Mouse (Mus musculus) lung, postnatal 0 days (tissue): ENCODE results near the gene Fyb2. TPM values are rescaled to one million over a fixed set of nuclear protein-coding genes. Genes with fewer than 3 reads are reported as not detected.

Experiments used
- ATAC-seq: fragments of 200-750 bp; cut with Nextera tagmentation; 2 replicates; pipeline ENCODE4 v1.8.0; 2017; ENCODE audit warnings: moderate library complexity
- DNase-seq: peaks from one replicate; pipeline ENCODE4 v3.0.0-alpha.2; 2016; ENCODE audit warnings: low spot score
- H3K27ac ChIP-seq: fragments of 300-500 bp; sonication (generic); 2 replicates; pipeline ENCODE4 v1.5.1; 2014; ENCODE audit warnings: antibody characterized with exemption, mild to moderate bottlenecking, low read length, mixed read lengths
- H3K27me3 ChIP-seq: fragments of 300-500 bp; sonication (generic); replicated peaks from 2 replicates; pipeline ENCODE4 v1.6.1; 2014; ENCODE audit warnings: low read length, mixed read lengths; ENCODE audit not compliant: insufficient read depth
- H3K36me3 ChIP-seq: fragments of 300-500 bp; sonication (generic); 2 replicates; pipeline ENCODE4 v1.6.1; 2014; ENCODE audit warnings: low read length, mixed read lengths; ENCODE audit not compliant: insufficient read depth
- H3K4me1 ChIP-seq: fragments of 300-500 bp; sonication (generic); 2 replicates; pipeline ENCODE4 v1.6.1; 2014; ENCODE audit warnings: antibody characterized with exemption, low read depth, low read length, mixed read lengths; ENCODE audit not compliant: insufficient read depth
- H3K4me2 ChIP-seq: fragments of 300-500 bp; sonication (generic); replicated peaks from 2 replicates; pipeline ENCODE4 v1.6.1; 2014; ENCODE audit warnings: low read depth, mild to moderate bottlenecking, low read length, moderate library complexity, mixed read lengths
- H3K4me3 ChIP-seq: fragments of 300-500 bp; sonication (generic); 2 replicates; pipeline ENCODE4 v1.5.1; 2014; ENCODE audit warnings: low read depth, low read length
- H3K9ac ChIP-seq: fragments of 300-500 bp; sonication (generic); replicated peaks from 2 replicates; pipeline ENCODE4 v1.6.1; 2014; ENCODE audit warnings: low read depth, mild to moderate bottlenecking
- H3K9me3 ChIP-seq: fragments of 300-500 bp; sonication (generic); 2 replicates; pipeline ENCODE4 v1.6.1; 2016; ENCODE audit warnings: low read length, mixed read lengths
- CTCF ChIP-seq: IDR thresholded peaks from 2 replicates; pipeline ENCODE4 v1.5.1; 2016; ENCODE audit warnings: antibody characterized with exemption, mild to moderate bottlenecking
- EP300 ChIP-seq: IDR thresholded peaks from 2 replicates; pipeline ENCODE4 v1.6.1; 2016; ENCODE audit warnings: antibody characterized with exemption, mild to moderate bottlenecking, control low read depth
- WGBS: fragments of 180-500 bp; shearing (Covaris S2); extraction: QIAGEN DNeasy Blood & Tissue Kit; methylation state at CpG from one replicate; pipeline ENCODE4 v1.1.7; 2014; 5-methylcytosine and 5-hydroxymethylcytosine counted together
- polyA plus RNA-seq: library from polyadenylated mRNA; unstranded; fragments of >200 nt; fragmentation: Nextera tagmentation; extraction: Ambion mirVana; gene quantifications from 2 replicates; pipeline ENCODE4 v1.2.1, GENCODE M21; 2015

The Fyb2 gene
- polyA plus RNA-seq, 1 experiment from 2014 or later: 0.08 TPM

GRCm38 (mm10) chr4:104985960-104986632 is 72.8 kb downstream of the Fyb2 start:
- Histone ChIP-seq H3K9me3 (no peaks in the 10 kb centered on the region), H3K27me3 (no peaks in the 10 kb centered on the region), H3K27ac (no peak overlapping the region), H3K4me2 (no peak overlapping the region), H3K4me3 (no peak overlapping the region), H3K9ac (no peak overlapping the region), H3K4me1 (no peaks in the 10 kb centered on the region), H3K36me3 (no peaks in the 10 kb centered on the region)
- 60% methylated on average over 5 of the region's 5 CpGs for WGBS
- TF ChIP-seq EP300 (no peak), CTCF (no peak)
- no peak for ATAC-seq
- DNase-seq: no peak

- Histone ChIP-seq H3K9ac (no peak overlapping the region), H3K4me1 (no peaks in the 10 kb centered on the region), H3K4me2 (no peak overlapping the region), H3K27me3 (no peaks in the 10 kb centered on the region), H3K4me3 (no peak overlapping the region), H3K9me3 (no peaks in the 10 kb centered on the region), H3K36me3 (no peaks in the 10 kb centered on the region), H3K27ac (no peak overlapping the region)
- DNase-seq (no peak), ATAC-seq (no peak)
- WGBS: 71% methylated on average over 7 of the region's 7 CpGs
- no peak for TF ChIP-seq EP300
- no peak for TF ChIP-seq CTCF
These were observed 74.4 kb downstream of the Fyb2 start for GRCm38 (mm10) chr4:104987631-104988030.

- WGBS: 80% methylated on average over 5 of the region's 5 CpGs
- Histone ChIP-seq H3K4me3 (no peak overlapping the region), H3K4me1 (no peaks in the 10 kb centered on the region), H3K27ac (no peak overlapping the region), H3K9me3 (no peaks in the 10 kb centered on the region), H3K27me3 (no peaks in the 10 kb centered on the region), H3K4me2 (no peak overlapping the region), H3K36me3 (no peaks in the 10 kb centered on the region), H3K9ac (no peak overlapping the region)
- ATAC-seq (no peak), DNase-seq (no peak)
- TF ChIP-seq EP300 (no peak), CTCF (no peak)
These were observed 74.8 kb downstream of the Fyb2 start for GRCm38 (mm10) chr4:104988102-104988501.

GRCm38 (mm10) chr4:104988709-104989108 is 75.5 kb downstream of the Fyb2 start:
- TF ChIP-seq CTCF: no peak
- no peak for TF ChIP-seq EP300
- Histone ChIP-seq H3K4me2 (no peak overlapping the region), H3K27ac (no peak overlapping the region), H3K4me1 (no peaks in the 10 kb centered on the region), H3K36me3 (no peaks in the 10 kb centered on the region), H3K27me3 (no peaks in the 10 kb centered on the region), H3K9me3 (no peaks in the 10 kb centered on the region), H3K4me3 (no peak overlapping the region), H3K9ac (no peak overlapping the region)
- DNase-seq (no peak), ATAC-seq (no peak)
- 80% methylated on average over 7 of the region's 7 CpGs for WGBS

- no peak for ATAC-seq
- Histone ChIP-seq H3K27ac (no peak overlapping the region), H3K4me2 (no peak overlapping the region), H3K27me3 (no peaks in the 10 kb centered on the region), H3K36me3 (no peaks in the 10 kb centered on the region), H3K4me3 (no peak overlapping the region), H3K9me3 (no peaks in the 10 kb centered on the region), H3K4me1 (no peaks in the 10 kb centered on the region), H3K9ac (no peak overlapping the region)
- no peak for DNase-seq
- WGBS: 63% methylated on average over 6 of the region's 6 CpGs
- TF ChIP-seq CTCF: no peak
- no peak for TF ChIP-seq EP300
These were observed 76.8 kb downstream of the Fyb2 start for GRCm38 (mm10) chr4:104990016-104990415.

GRCm38 (mm10) chr4:104990686-104991085 is 77.4 kb downstream of the Fyb2 start:
- Histone ChIP-seq H3K4me2 (no peak overlapping the region), H3K27ac (no peak overlapping the region), H3K36me3 (no peaks in the 10 kb centered on the region), H3K4me1 (no peaks in the 10 kb centered on the region), H3K4me3 (no peak overlapping the region), H3K9me3 (no peaks in the 10 kb centered on the region), H3K27me3 (no peaks in the 10 kb centered on the region), H3K9ac (no peak overlapping the region)
- 72% methylated on average over 3 of the region's 3 CpGs for WGBS
- DNase-seq (no peak), ATAC-seq (no peak)
- no peak for TF ChIP-seq EP300
- TF ChIP-seq CTCF: no peak

GRCm38 (mm10) chr4:104992271-104992670 is 79.0 kb downstream of the Fyb2 start:
- Histone ChIP-seq H3K4me1 (no peaks in the 10 kb centered on the region), H3K4me3 (no peak overlapping the region), H3K36me3 (no peaks in the 10 kb centered on the region), H3K4me2 (no peak overlapping the region), H3K27ac (no peak overlapping the region), H3K9ac (no peak overlapping the region), H3K27me3 (no peaks in the 10 kb centered on the region), H3K9me3 (no peaks in the 10 kb centered on the region)
- TF ChIP-seq CTCF (no peak), EP300 (no peak)
- WGBS: 75% methylated on average over 3 of the region's 3 CpGs
- ATAC-seq (no peak), DNase-seq (no peak)
